Mouse (Mus musculus) adrenal gland, postnatal 10 days (tissue): Measurements from ENCODE around the gene Ppfia2. TPM values are rescaled to one million over a fixed set of nuclear protein-coding genes. Genes with fewer than 3 reads are reported as not detected.

ENCODE experiments used
- DNase-seq: peaks from one replicate; pipeline ENCODE4 v3.0.0; 2021; ENCODE audit warnings: mixed read lengths
- long read RNA-seq, 2 experiments: library from polyadenylated mRNA; stranded (forward); transcript quantifications; one replicate each; pipeline ENCODE4 v2.0.0; 2021
- total RNA-seq, 2 experiments: library from RNA; stranded (reverse); gene quantifications; 2 replicates each; pipeline ENCODE4 v1.2.3; 2021

Ppfia2 gene
- total RNA-seq = 1 to 10 TPM; 6.7 to 8.8 TPM
- long read RNA-seq, experiment 1, partial matches to known transcripts = 0 of 1 reads
- long read RNA-seq, experiment 1, other reads (novel, unspliced or antisense) = 1 of 1 reads
- long read RNA-seq, experiment 2, partial matches to known transcripts = 0 of 2 reads
- long read RNA-seq, experiment 2, other reads (novel, unspliced or antisense) = 2 of 2 reads

- peak; percentile 18 for DNase-seq
Observed at GRCm38 (mm10) chr10:106469855-106470532, at the start of gene Ppfia2. Gene Ppfia2, plus strand, starts transcription at chr10:106470339.

- peak; percentile 4 for DNase-seq
Observed at GRCm38 (mm10) chr10:106468956-106469721, 1.0 kb upstream of the Ppfia2 start.

- DNase-seq = no peak
Observed at GRCm38 (mm10) chr10:106470533-106471205, 530 bp downstream of the Ppfia2 start.

GRCm38 (mm10) chr10:106509281-106510165 lies 39.4 kb downstream of the Ppfia2 start:
- DNase-seq = no peak

GRCm38 (mm10) chr10:106566036-106566435 lies 95.9 kb downstream of the Ppfia2 start:
- DNase-seq = no peak

- no peak for DNase-seq
Observed at GRCm38 (mm10) chr10:106585026-106585425, 114.9 kb downstream of the Ppfia2 start.

- DNase-seq = peak; percentile 34
Observed at GRCm38 (mm10) chr10:106585476-106586080, 115.4 kb downstream of the Ppfia2 start.

GRCm38 (mm10) chr10:106587817-106588216 lies 117.7 kb downstream of the Ppfia2 start:
- DNase-seq = no peak

- no peak for DNase-seq
Observed at GRCm38 (mm10) chr10:106590944-106591343, 120.8 kb downstream of the Ppfia2 start.

- no peak for DNase-seq
Observed at GRCm38 (mm10) chr10:106596976-106597375, 126.8 kb downstream of the Ppfia2 start.

- no peak for DNase-seq
Observed at GRCm38 (mm10) chr10:106603319-106603898, 133.3 kb downstream of the Ppfia2 start.

- DNase-seq = no peak
Observed at GRCm38 (mm10) chr10:106609177-106609981, 139.2 kb downstream of the Ppfia2 start.

GRCm38 (mm10) chr10:106610222-106610621 lies 140.1 kb downstream of the Ppfia2 start:
- no peak for DNase-seq

- no peak for DNase-seq
Observed at GRCm38 (mm10) chr10:106618194-106618593, 148.1 kb downstream of the Ppfia2 start.

GRCm38 (mm10) chr10:106620952-106621351 lies 150.8 kb downstream of the Ppfia2 start:
- DNase-seq = no peak

GRCm38 (mm10) chr10:106623342-106623741 lies 153.2 kb downstream of the Ppfia2 start:
- no peak for DNase-seq

GRCm38 (mm10) chr10:106632171-106632935 lies 162.2 kb downstream of the Ppfia2 start:
- peak; percentile 10 for DNase-seq

GRCm38 (mm10) chr10:106633898-106634297 lies 163.8 kb downstream of the Ppfia2 start:
- no peak for DNase-seq

- no peak for DNase-seq
Observed at GRCm38 (mm10) chr10:106652276-106652675, 182.1 kb downstream of the Ppfia2 start.
